In genomic region chr9:91394211-91394646, GRCm38 (mm10) we compare ENCODE assay signal across 26 mouse cellular contexts. TPM values are rescaled to one million over a fixed set of nuclear protein-coding genes. Genes with fewer than 3 reads are reported as not detected.
DNase-seq lines count a peak whose midpoint lies in the region; ATAC-seq and TF ChIP-seq lines count a peak whose summit lies in the region.
"Had no signal": no experiment of that assay in that cellular context is flagged by ENCODE, and none has a peak within 500 bp of the region (broad histone marks: within the 10 kb centered on the region; RNA-seq: fewer than 3 reads in every experiment).

No protein-coding gene starts in this region.

- WGBS in midbrain, embryonic 10.5 days = 3% methylated on average over 14 of the region's 14 CpGs
- WGBS in midbrain, postnatal 0 days = 8% methylated on average over 14 of the region's 14 CpGs
- 1% methylated on average over 14 of the region's 14 CpGs for WGBS in forebrain, embryonic 13.5 days
- 5% methylated on average over 14 of the region's 14 CpGs for WGBS in hindbrain, embryonic 13.5 days
- WGBS in neural tube, embryonic 11.5 days = 3% methylated on average over 14 of the region's 14 CpGs
- WGBS in kidney, embryonic 15.5 days = 1% methylated on average over 14 of the region's 14 CpGs

- DNase-seq in midbrain, embryonic 10.5 days (ENCODE audit: low spot score) = peak; percentile 72
- DNase-seq in midbrain, postnatal 0 days (ENCODE audit: low spot score) = no peak
- DNase-seq in neural tube, embryonic 11.5 days (ENCODE audit: low spot score) = peak; percentile 52
- no peak for DNase-seq in ovary, postnatal 10 days (ENCODE audit: low spot score)
- DNase-seq in adrenal gland, adult 18-20 months (ENCODE audit: low spot score in 2 of 2) = no peak
- DNase-seq: adrenal gland, postnatal 14 days; gastrocnemius, postnatal 25 days; kidney, adult 18-20 months; lung, postnatal 10 days; right cerebral cortex, adult 18-20 months; thymus, postnatal 14 days had no signal

- no peak overlapping the region; the same call in 1 of the 2 replicates for H3K27ac ChIP-seq in midbrain, embryonic 10.5 days (replicated peaks)
- no peak overlapping the region for H3K27ac ChIP-seq in midbrain, postnatal 0 days (ENCODE audit: low read depth, low read length)
- H3K27ac ChIP-seq in forebrain, embryonic 13.5 days = peak overlapping the region; percentile 45
- H3K27ac ChIP-seq in hindbrain, embryonic 13.5 days = peak overlapping the region; percentile 58
- H3K27ac ChIP-seq in neural tube, embryonic 11.5 days (ENCODE audit: low read depth, low read length) = 0 out of 2 replicates have a peak overlapping the region, but pooled peaks have one; percentile 27
- H3K27ac ChIP-seq in kidney, embryonic 15.5 days = no peak overlapping the region
- H3K27ac ChIP-seq: left cerebral cortex, adult 2 months; limb, embryonic 12.5 days; liver, embryonic 15.5 days; stomach, embryonic 15.5 days had no signal

- peak overlapping the region; percentile 20 for H3K4me3 ChIP-seq in midbrain, embryonic 10.5 days
- no peak overlapping the region for H3K4me3 ChIP-seq in midbrain, postnatal 0 days (ENCODE audit: low read depth, low read length)
- H3K4me3 ChIP-seq in forebrain, embryonic 13.5 days = no peak overlapping the region
- H3K4me3 ChIP-seq in hindbrain, embryonic 13.5 days = no peak overlapping the region
- H3K4me3 ChIP-seq in neural tube, embryonic 11.5 days (ENCODE audit: low read depth, low read length) = no peak overlapping the region
- no peak overlapping the region for H3K4me3 ChIP-seq in kidney, embryonic 15.5 days (replicated peaks)
- H3K4me3 ChIP-seq: heart, embryonic 12.5 days; left cerebral cortex, adult 2 months; limb, embryonic 12.5 days; liver, embryonic 15.5 days; stomach, embryonic 15.5 days had no signal

- H3K4me2 ChIP-seq in midbrain, postnatal 0 days (ENCODE audit: low read depth, low read length, poor library complexity, severe bottlenecking) = no peak overlapping the region
- H3K4me2 ChIP-seq in forebrain, embryonic 13.5 days = no peak overlapping the region; the same call in 1 of the 2 replicates
- 0 out of 2 replicates have a peak overlapping the region, but pooled peaks have one; percentile 6 for H3K4me2 ChIP-seq in hindbrain, embryonic 13.5 days
- no peak overlapping the region; the same call in 1 of the 2 replicates for H3K4me2 ChIP-seq in neural tube, embryonic 11.5 days (ENCODE audit: low read depth)
- no peak overlapping the region for H3K4me2 ChIP-seq in kidney, embryonic 15.5 days
- H3K4me2 ChIP-seq: heart, embryonic 12.5 days; limb, embryonic 12.5 days; liver, embryonic 15.5 days; stomach, embryonic 15.5 days had no signal

- no peak overlapping the region for H3K9ac ChIP-seq in midbrain, postnatal 0 days (replicated peaks; ENCODE audit: low read length, poor library complexity, severe bottlenecking)
- no peak overlapping the region for H3K9ac ChIP-seq in forebrain, embryonic 13.5 days
- H3K9ac ChIP-seq in hindbrain, embryonic 13.5 days = no peak overlapping the region; the same call in 1 of the 2 replicates
- H3K9ac ChIP-seq in neural tube, embryonic 11.5 days (ENCODE audit: low read length) = no peak overlapping the region
- no peak overlapping the region for H3K9ac ChIP-seq in kidney, embryonic 15.5 days
- H3K9ac ChIP-seq: heart, embryonic 12.5 days; limb, embryonic 12.5 days; liver, embryonic 15.5 days; stomach, embryonic 15.5 days had no signal

- no peak for ATAC-seq in midbrain, postnatal 0 days (ENCODE audit: low FRiP score)
- 0 out of 2 replicates have a peak, but pooled peaks have one; percentile 31 for ATAC-seq in forebrain, embryonic 13.5 days
- ATAC-seq in hindbrain, embryonic 13.5 days (ENCODE audit: low FRiP score) = no peak
- ATAC-seq in neural tube, embryonic 11.5 days (ENCODE audit: insufficient read depth, low FRiP score, low TSS enrichment) = peak; percentile 56; the same call in 1 of the 2 replicates
- ATAC-seq in kidney, embryonic 15.5 days (replicated peaks; ENCODE audit: low FRiP score) = no peak
- ATAC-seq: CD4-positive, CD25-positive, alpha-beta regulatory T cell, adult 4 months had no signal

- peaks cover 54% of the 10 kb centered on the region for H3K4me1 ChIP-seq in midbrain, embryonic 10.5 days
- no peaks in the 10 kb centered on the region for H3K4me1 ChIP-seq in midbrain, postnatal 0 days (ENCODE audit: insufficient read depth, low read length)
- peaks cover 8% of the 10 kb centered on the region for H3K4me1 ChIP-seq in forebrain, embryonic 13.5 days
- H3K4me1 ChIP-seq in hindbrain, embryonic 13.5 days (replicated peaks) = peaks cover 15% of the 10 kb centered on the region; the same call in 1 of the 2 replicates
- H3K4me1 ChIP-seq in neural tube, embryonic 11.5 days (ENCODE audit: control insufficient read depth, insufficient read depth, low read length) = 0 out of 2 replicates have a peak, but pooled peaks cover 9% of the 10 kb centered on the region
- H3K4me1 ChIP-seq in kidney, embryonic 15.5 days = no peaks in the 10 kb centered on the region
- H3K4me1 ChIP-seq: heart, embryonic 12.5 days; limb, embryonic 12.5 days; liver, embryonic 15.5 days; stomach, embryonic 15.5 days had no signal

- TF ChIP-seq CTCF in midbrain, postnatal 0 days (IDR thresholded peaks at IDR 0.05) = no peak

- H3K9me3 ChIP-seq in midbrain, embryonic 10.5 days (replicated peaks) = no peaks in the 10 kb centered on the region
- no peaks in the 10 kb centered on the region for H3K9me3 ChIP-seq in midbrain, postnatal 0 days (ENCODE audit: low read length)
- no peaks in the 10 kb centered on the region for H3K9me3 ChIP-seq in forebrain, embryonic 13.5 days (replicated peaks)
- no peaks in the 10 kb centered on the region for H3K9me3 ChIP-seq in hindbrain, embryonic 13.5 days
- H3K9me3 ChIP-seq in neural tube, embryonic 11.5 days (ENCODE audit: control insufficient read depth, low read length) = no peaks in the 10 kb centered on the region
- H3K9me3 ChIP-seq in kidney, embryonic 15.5 days (replicated peaks) = no peaks in the 10 kb centered on the region
- H3K9me3 ChIP-seq: heart, embryonic 12.5 days; limb, embryonic 12.5 days; liver, embryonic 15.5 days; stomach, embryonic 15.5 days had no signal

- H3K27me3 ChIP-seq in midbrain, embryonic 10.5 days (ENCODE audit: low read depth, poor library complexity, severe bottlenecking) = peaks cover 100% of the 10 kb centered on the region
- H3K27me3 ChIP-seq in midbrain, postnatal 0 days (ENCODE audit: insufficient read depth, low read length) = peaks cover 88% of the 10 kb centered on the region
- peaks cover 95% of the 10 kb centered on the region for H3K27me3 ChIP-seq in forebrain, embryonic 13.5 days
- peaks cover 95% of the 10 kb centered on the region for H3K27me3 ChIP-seq in hindbrain, embryonic 13.5 days
- peaks cover 85% of the 10 kb centered on the region for H3K27me3 ChIP-seq in neural tube, embryonic 11.5 days (ENCODE audit: control insufficient read depth, insufficient read depth, low read length)
- peaks cover 96% of the 10 kb centered on the region for H3K27me3 ChIP-seq in kidney, embryonic 15.5 days

- H3K36me3 ChIP-seq in midbrain, embryonic 10.5 days = no peaks in the 10 kb centered on the region
- H3K36me3 ChIP-seq in midbrain, postnatal 0 days (ENCODE audit: insufficient read depth, low read length) = no peaks in the 10 kb centered on the region
- H3K36me3 ChIP-seq in forebrain, embryonic 13.5 days (ENCODE audit: poor library complexity, severe bottlenecking) = no peaks in the 10 kb centered on the region
- no peaks in the 10 kb centered on the region for H3K36me3 ChIP-seq in hindbrain, embryonic 13.5 days
- H3K36me3 ChIP-seq in neural tube, embryonic 11.5 days (ENCODE audit: control insufficient read depth, insufficient read depth, low read length) = no peaks in the 10 kb centered on the region
- no peaks in the 10 kb centered on the region for H3K36me3 ChIP-seq in kidney, embryonic 15.5 days
- H3K36me3 ChIP-seq: heart, embryonic 12.5 days; limb, embryonic 12.5 days; liver, embryonic 15.5 days; stomach, embryonic 15.5 days had no signal

RNA-seq across cellular contexts. Expression of gene Zic1, which starts 28.6 kb away (rescaled TPM):
- 6.5 and 6.6 TPM in 2 replicates for polyA plus RNA-seq in midbrain, embryonic 10.5 days (2016; fragmentation: Nextera tagmentation; extraction: Ambion mirVana)
- total RNA-seq in midbrain, postnatal 0 days (2014; rRNA removed) = 91.8 and 146 TPM in 2 replicates
- polyA plus RNA-seq in midbrain, postnatal 0 days (2015; fragmentation: Nextera tagmentation; extraction: Ambion mirVana) = 4.1 and 8.2 TPM in 2 replicates
- polyA plus RNA-seq in forebrain, embryonic 13.5 days (2015; fragmentation: Nextera tagmentation; extraction: Ambion mirVana) = 10.8 and 15.1 TPM in 2 replicates
- polyA plus RNA-seq in hindbrain, embryonic 13.5 days (2015; fragmentation: Nextera tagmentation; extraction: Ambion mirVana) = 13.7 and 21.3 TPM in 2 replicates
- 17.3 and 17.9 TPM in 2 replicates for polyA plus RNA-seq in neural tube, embryonic 11.5 days (2014; fragmentation: Nextera tagmentation; extraction: Ambion mirVana)
- polyA plus RNA-seq in kidney, embryonic 15.5 days (2015; fragmentation: Nextera tagmentation; extraction: Ambion mirVana) = not detected in 2 replicates
- not detected for total RNA-seq in adrenal gland, adult 18-20 months (2021)
- total RNA-seq: adrenal gland, postnatal 14 days; common myeloid progenitor, adult 5-6 weeks; hematopoietic stem cell, adult 5-6 weeks; megakaryocyte-erythroid progenitor cell, adult 5-6 weeks; MEL; neutrophil, adult 5-6 weeks had no signal
- polyA plus RNA-seq: CD4-positive, CD25-positive, alpha-beta regulatory T cell, adult 4 months; large intestine, adult 2 months had no signal

RNA-seq across cellular contexts. Expression of gene Zic4, which starts 32.0 kb away (rescaled TPM):
- 25.1 and 33.5 TPM in 2 replicates for polyA plus RNA-seq in midbrain, embryonic 10.5 days (2016; fragmentation: Nextera tagmentation; extraction: Ambion mirVana)
- total RNA-seq in midbrain, postnatal 0 days (2014; rRNA removed) = 54.7 and 73.4 TPM in 2 replicates
- 22.2 and 33.5 TPM in 2 replicates for polyA plus RNA-seq in midbrain, postnatal 0 days (2015; fragmentation: Nextera tagmentation; extraction: Ambion mirVana)
- polyA plus RNA-seq in forebrain, embryonic 13.5 days (2015; fragmentation: Nextera tagmentation; extraction: Ambion mirVana) = 48.4 and 62.0 TPM in 2 replicates
- 42.7 and 58.2 TPM in 2 replicates for polyA plus RNA-seq in hindbrain, embryonic 13.5 days (2015; fragmentation: Nextera tagmentation; extraction: Ambion mirVana)
- 52.2 and 58.1 TPM in 2 replicates for polyA plus RNA-seq in neural tube, embryonic 11.5 days (2014; fragmentation: Nextera tagmentation; extraction: Ambion mirVana)
- not detected in 2 replicates for polyA plus RNA-seq in kidney, embryonic 15.5 days (2015; fragmentation: Nextera tagmentation; extraction: Ambion mirVana)
- not detected for total RNA-seq in adrenal gland, adult 18-20 months (2021)
- total RNA-seq: adrenal gland, postnatal 14 days; common myeloid progenitor, adult 5-6 weeks; gastrocnemius, postnatal 25 days; hematopoietic stem cell, adult 5-6 weeks; megakaryocyte-erythroid progenitor cell, adult 5-6 weeks; MEL; neutrophil, adult 5-6 weeks had no signal
- polyA plus RNA-seq: large intestine, adult 2 months; liver, embryonic 15.5 days had no signal

Comparison
In these comparisons a context has a peak if more than half of its experiments do, and no peak if none do; other contexts are left out.
1. DNase-seq: peak in midbrain, embryonic 10.5 days (single experiment) and neural tube, embryonic 11.5 days (single experiment); none in midbrain, postnatal 0 days (single experiment), ovary, postnatal 10 days (single experiment) and adrenal gland, adult 18-20 months (0 of 2).
2. H3K27ac ChIP-seq: peak in forebrain, embryonic 13.5 days (single experiment), hindbrain, embryonic 13.5 days (single experiment) and neural tube, embryonic 11.5 days (single experiment); none in midbrain, embryonic 10.5 days (single experiment), midbrain, postnatal 0 days (single experiment) and kidney, embryonic 15.5 days (single experiment).
3. ATAC-seq: peak in forebrain, embryonic 13.5 days (single experiment) and neural tube, embryonic 11.5 days (single experiment); none in midbrain, postnatal 0 days (single experiment), hindbrain, embryonic 13.5 days (single experiment) and kidney, embryonic 15.5 days (single experiment).
4. RNA of gene Zic4, which starts 32.0 kb away (polyA plus RNA-seq): 48.4 to 62.0 TPM in forebrain, embryonic 13.5 days, 42.7 to 58.2 TPM in hindbrain, embryonic 13.5 days, 52.2 to 58.1 TPM in neural tube, embryonic 11.5 days, 22.2 to 33.5 TPM in midbrain, postnatal 0 days and 25.1 to 33.5 TPM in midbrain, embryonic 10.5 days; not detected in kidney, embryonic 15.5 days; every median in the first group is over 10 times any median in the second.